Mouse (Mus musculus) kidney, postnatal 4 days (tissue): ENCODE data around the gene Commd6.
A peak's percentile ranks its signal among the peaks of the same experiment; 100 is the strongest.
"Not testable (repeated sequence)": the region's sequence is repeated elsewhere in the genome, so short reads cannot be mapped to it uniquely, and the experiment has no call there.

Experiments
- DNase-seq, 2 experiments: peaks; one replicate each; pipeline ENCODE4 v3.0.0; 2021; ENCODE audit warnings: mixed read lengths in 2 of 2

The Commd6 gene

GRCm38 (mm10) chr14:101608519-101609368 lies 31.7 kb downstream of the Commd6 start, which contains the start of gene Tbc1d4:
Gene Tbc1d4 (minus strand): TSS chr14:101609191.
- peak; percentile 84 to 90 for DNase-seq

GRCm38 (mm10) chr14:101607631-101608518 lies 32.6 kb downstream of the Commd6 start:
- DNase-seq, result peak; percentile 44 to 70

GRCm38 (mm10) chr14:101605843-101606242 lies 34.6 kb downstream of the Commd6 start:
- DNase-seq, result no peak

GRCm38 (mm10) chr14:101602851-101603250 lies 37.6 kb downstream of the Commd6 start:
- DNase-seq, result peak; percentile 21 to 51

- no peak for DNase-seq
Observed at GRCm38 (mm10) chr14:101597096-101597715, 43.3 kb downstream of the Commd6 start.

- DNase-seq, result no peak
Observed at GRCm38 (mm10) chr14:101596691-101597090, 43.8 kb downstream of the Commd6 start.

- no peak for DNase-seq
Observed at GRCm38 (mm10) chr14:101595301-101596080, 45.0 kb downstream of the Commd6 start.

GRCm38 (mm10) chr14:101594001-101594400 lies 46.5 kb downstream of the Commd6 start:
- no peak for DNase-seq

GRCm38 (mm10) chr14:101593340-101593739 lies 47.1 kb downstream of the Commd6 start:
- no peak for DNase-seq

- no peak for DNase-seq
Observed at GRCm38 (mm10) chr14:101591101-101591500, 49.4 kb downstream of the Commd6 start.

- not testable (repeated sequence) for DNase-seq
Observed at GRCm38 (mm10) chr14:101588209-101588991, 52.1 kb downstream of the Commd6 start.

GRCm38 (mm10) chr14:101587366-101588040 lies 53.0 kb downstream of the Commd6 start:
- not testable (repeated sequence) for DNase-seq

- DNase-seq, result peak in 1 of 2 experiments; percentile 17
Observed at GRCm38 (mm10) chr14:101586096-101586495, 54.4 kb downstream of the Commd6 start.
